Mouse (Mus musculus): ENCODE data around the gene Tmem268.

Gene Tmem268

DNA sequence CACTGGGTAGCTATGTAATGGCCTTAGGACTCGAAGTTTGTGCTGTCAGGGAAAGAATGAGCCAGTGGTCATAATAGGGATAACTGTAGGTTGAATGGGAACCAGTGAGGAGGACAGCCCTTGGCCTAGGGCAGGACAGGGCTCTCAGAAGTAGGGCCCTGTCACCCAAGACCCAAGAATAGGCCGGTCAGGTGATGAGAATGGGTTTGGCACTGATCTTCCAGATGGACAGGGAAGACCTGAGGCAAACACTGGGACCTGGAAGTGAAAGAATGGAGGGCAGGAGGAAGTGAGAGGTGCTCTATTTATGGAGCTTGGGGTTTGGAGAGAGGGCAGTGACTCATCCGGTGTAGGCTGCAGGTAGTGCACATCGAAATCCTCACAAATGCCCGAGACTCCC, 1.9 kb upstream of the Tmem268 start:
- no peak for DNase-seq

DNA sequence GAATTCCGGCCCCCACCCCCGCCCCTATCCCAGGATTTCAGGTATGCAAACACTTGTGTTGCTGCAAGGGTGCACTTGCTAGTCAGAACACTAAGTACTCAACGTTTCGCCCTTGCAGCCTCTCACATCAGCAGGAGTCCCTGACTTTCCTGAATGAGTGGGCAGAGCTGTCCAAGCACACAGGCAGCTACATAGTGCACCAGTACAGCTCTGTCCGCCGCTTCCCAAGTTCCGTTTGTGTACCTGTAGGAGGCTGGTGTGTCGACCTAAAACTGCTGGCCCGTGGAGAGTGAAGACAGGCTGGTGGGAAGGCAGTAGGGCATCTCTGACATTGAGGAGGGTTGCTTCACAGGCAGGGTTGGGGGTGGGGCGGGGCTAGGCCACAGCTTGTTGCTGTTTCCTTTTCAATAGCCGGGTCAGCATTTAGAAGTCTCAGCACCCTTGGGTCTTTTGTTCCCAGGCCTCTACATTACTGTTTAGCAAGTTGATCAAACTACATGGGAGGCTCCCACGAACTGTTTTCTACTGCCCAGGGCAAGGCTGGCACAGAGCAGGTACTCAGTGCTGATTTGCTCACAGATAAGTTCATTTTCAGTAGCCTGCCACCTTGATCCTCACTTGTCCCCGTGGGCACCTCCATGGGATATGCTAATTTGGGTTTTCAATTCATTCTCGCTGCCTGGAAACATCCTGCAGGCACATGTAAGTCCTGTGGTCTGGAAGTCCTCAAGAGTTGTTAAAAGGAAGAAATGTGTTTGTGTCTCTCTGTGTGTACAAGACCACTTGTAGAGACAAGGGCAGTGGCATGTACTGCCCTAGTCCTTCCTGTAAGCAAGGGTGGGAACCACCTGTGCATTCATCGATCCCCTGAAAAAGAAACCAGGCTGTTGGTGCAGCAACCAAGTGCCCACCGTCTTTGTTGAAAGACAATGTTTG, 1.2 kb upstream of the Tmem268 start:
- no peak for DNase-seq

DNA sequence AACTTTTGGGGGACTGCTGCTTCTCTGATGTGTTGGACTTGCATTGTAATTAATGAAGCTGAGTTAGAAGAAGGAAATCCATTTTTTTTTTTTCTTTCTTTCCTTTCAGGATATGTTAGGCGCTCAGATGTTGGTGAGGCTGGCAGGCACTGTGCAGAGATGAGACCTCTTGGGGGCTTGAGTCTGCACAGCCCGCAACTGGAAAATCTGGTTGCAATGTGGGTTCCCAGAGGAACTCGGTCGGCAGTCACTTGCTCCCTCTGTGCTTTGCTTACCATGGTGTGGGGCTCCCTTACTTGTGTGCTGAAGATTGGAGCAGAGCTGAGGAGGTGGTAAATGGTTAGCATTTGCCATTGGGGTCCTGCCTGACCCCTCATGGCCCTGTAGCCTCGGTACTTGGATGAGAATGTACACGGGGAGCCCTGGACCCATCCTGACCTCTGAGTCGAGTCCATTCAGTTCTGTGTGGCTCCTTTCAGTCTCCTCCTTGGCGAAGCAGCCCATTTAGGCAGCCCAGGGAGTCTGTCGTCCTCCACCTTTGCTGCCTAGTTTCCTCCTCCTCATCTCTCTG, 631 bp downstream of the Tmem268 start:
- DNase-seq = no peak

DNA sequence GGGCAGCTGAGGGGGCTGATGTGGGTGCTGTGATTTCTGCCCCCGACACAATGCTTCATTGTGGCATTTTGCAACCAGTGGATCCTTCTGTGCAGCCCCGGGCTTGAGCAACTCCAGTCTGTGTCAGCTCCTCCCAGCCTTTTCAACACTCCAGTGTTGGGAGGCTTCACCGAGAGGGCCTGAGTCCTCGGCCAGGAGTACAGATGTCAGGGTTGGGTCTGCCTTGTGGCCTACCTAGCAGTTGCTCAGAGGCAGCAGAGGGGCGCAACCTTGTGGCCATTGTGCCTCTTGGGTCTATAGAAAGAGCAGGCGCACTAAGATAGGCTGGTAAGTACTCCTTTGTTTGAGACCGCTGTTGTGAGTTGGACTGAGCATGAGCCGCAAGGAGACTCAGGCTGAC, 1.5 kb downstream of the Tmem268 start:
- no peak for DNase-seq

DNA sequence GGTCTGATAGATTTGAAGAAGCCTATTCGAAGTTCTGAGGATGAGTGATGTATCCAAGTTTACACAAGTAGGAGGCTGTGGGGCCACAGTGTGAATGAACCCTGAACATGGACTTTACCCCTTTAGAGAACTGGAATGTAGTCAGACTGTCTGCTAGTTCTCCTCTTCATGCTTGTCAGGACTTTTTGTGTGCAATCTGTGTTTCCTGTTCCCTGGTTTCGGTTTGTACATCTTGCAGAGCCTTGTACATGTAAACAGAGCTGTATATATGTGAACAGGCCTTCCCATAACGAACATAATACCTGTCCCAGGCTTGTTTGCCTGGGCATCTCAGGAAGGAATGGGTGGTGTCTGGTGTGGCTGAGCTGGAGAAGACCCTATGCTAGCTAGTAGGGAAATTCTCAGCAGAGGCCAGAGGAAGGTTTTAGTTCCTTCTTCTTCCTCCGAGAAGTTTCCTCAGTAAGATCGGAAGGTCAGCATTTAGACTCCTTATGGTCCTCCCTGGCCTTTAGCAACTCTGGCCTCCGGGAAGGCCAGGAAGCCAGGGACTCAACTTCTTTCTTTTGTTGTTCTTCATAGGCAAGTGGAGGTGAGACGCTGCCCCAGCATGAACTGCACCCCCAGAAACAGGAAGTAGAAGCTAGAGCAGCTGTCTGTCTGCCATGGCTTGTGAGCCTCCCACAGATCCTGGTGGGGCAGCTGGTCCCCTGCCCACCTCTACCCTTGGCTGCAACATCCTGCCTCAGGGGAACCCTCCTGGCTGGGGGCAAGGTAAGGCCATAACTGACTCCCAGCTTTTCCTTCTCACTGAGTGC, 3.5 kb downstream of the Tmem268 start:
- no peak for DNase-seq

DNA sequence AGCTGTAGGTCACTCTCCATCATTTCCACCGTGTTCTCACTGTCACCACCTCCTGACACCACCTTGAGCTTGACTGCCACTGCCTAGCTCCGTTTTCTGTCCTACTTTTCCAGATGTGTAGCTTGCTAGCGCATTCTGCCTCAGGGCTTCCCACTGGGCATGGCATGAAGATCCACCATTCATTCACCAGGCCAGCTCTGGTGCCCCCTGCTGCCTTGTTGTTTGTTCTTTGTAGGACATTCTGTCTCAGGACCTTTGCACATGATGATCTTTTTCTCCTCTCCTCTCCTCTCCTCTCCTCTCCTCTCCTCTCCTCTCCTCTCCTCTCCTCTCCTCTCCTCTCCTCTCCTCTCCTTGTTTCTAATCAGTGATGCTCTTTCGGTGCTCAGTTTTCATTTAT, 4.2 kb downstream of the Tmem268 start:
- DNase-seq = no peak

DNA sequence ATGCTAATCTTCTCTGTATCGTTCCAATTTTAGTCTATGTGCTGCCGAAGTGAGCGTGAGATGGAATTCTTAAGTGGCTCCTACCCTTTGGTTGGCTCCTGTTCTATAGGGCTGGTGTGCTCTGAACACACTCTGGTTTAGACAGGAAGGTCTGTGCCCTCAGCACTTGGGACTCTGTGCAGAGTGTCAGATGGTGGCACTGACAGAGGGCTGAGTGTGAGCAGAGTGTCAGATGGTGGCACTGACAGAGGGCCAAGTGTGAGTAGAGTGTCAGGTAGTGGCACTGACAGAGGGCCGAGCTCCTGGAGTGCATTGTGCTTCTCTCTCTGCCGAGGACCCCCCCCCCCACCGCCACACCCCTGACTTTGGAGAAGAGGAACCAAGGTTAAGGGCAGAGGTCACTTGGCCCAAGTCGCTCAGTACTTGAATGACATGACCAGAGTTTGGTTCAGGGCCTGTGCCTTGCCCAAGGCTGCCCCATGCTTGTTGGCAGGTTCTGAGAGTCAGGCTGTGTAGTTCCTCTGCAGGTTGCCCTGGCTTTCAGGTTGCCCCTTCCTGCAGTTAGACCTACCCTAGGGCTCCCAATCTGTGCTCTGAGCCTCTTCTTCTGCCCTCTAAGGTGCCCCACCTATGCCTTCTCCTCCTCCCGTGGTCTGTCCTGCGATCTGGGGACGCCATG, 9.3 kb downstream of the Tmem268 start:
- DNase-seq = no peak

DNA sequence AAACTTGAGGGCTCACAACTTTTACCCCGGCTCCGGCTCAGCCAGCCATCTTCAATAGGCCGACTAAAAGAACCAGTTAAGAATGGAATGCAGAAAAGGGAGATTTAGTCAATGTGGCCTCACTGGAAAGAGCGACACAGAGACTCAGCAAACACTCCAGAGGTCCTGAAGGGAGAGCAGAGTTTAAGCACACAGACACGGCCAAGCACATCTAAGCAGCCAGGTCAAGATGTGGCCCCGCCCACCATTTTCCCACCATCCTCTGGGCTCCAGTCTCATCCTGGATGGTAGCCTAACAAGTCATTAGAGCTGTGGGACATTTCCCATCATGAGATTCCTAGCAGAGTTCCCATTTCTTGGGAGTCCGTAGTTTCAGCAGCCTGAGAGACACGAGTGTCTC, 10.7 kb downstream of the Tmem268 start:
- DNase-seq = no peak

DNA sequence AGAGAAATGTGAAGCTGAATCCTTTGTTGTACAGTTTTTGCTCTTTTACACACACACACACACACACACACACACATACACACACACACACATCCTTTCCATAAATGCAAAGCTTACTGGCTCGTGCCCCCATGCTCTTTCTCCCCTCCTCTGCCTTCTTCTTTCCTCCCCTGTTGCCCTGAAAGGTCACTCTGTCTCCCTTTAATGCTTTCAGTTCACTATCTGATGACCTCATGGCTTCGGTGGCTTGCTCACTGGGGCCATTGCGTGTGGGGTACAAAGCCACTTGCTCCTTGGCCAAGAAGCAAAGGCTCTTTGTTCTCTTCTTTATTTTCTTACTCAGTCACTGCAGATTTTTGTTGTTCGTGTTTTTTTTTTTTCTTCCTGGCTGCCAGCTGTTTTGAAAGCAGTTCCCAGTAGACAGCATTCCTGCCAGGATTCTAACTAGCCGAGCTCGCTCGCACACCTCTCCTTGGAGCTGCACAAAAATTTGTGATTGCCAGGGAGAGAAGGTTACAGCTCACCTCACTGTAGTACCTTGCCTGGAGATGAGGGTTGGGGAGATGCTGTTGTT, 11.7 kb downstream of the Tmem268 start:
- no peak for DNase-seq

DNA sequence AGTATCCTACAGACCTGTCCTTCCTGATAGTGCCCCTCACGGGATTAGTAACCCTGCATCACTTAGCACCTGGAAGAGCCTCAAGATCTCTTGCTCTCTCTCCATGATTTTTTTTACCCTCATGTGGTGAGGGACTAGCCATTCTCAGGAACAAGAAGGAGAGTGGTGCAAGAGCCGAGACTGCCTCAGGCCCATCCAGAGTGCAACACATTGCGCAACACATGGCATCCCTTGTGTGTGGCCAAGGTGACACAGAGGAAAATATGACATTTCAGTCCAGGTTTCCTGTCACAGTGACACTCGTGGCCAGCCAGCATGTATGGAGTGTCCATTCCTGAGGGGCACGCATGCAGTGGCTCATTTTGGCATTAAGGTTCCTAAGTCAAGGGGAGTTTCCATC, 14.0 kb downstream of the Tmem268 start:
- DNase-seq = no peak

DNA sequence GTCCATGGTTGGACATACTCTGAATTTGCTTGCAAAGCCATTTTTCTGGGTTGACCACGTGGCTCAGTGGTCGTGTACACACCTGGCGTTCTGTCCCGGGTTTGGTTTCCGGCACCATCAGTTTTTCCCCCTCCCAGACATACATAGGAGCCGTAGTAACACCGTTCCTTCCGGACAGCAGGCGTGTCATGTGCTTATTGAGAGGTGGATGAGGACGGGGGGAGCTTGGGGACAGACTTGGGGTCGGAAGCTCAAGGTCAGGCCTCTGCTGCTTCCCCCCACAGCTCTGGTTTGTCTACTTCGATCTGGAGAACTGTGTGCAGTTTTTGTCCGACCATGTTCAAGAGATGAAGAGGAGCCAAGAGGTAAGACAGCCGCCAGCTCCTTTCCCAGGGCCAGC, 21.1 kb downstream of the Tmem268 start:
- no peak for DNase-seq

DNA sequence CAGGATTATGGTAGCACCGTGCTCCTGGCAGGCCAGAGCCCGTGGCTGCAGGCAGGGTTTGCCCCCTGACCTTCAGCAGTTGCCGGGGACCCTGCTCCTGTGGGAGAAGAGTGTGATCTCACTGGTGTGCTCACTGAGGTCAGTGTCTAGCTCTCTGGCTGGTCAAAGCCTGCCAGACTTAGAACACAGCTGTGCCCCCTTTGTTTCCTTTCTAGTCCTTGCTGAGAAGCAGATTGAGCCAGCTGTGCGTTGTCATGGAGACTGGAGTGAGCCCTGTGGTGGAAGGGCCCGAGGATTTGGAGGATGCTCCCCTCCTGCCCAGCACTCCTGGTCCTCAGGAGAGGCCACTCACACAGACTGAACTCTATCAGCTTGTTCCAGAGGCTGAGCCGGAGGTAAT, 21.5 kb downstream of the Tmem268 start:
- DNase-seq = no peak

DNA sequence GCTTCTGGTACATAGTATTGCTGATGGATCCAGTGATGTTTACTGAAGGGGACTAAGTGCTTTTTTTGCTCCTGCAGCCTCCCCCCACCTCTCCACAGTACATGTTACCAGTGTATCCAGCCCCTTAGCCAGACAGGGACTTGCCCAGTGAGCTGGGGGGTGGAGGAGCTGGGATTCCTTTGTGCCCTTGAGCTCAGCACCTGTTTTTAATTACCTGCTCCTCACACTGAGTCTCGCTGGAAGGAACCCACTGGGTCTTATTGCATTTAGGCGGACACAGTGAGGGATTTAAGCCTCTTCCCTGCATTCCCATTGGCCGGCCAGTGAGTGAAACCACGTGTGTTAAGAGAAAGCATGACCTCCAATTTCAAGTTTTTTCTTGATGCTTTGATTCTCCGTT, 24.0 kb downstream of the Tmem268 start:
- no peak for DNase-seq

DNA sequence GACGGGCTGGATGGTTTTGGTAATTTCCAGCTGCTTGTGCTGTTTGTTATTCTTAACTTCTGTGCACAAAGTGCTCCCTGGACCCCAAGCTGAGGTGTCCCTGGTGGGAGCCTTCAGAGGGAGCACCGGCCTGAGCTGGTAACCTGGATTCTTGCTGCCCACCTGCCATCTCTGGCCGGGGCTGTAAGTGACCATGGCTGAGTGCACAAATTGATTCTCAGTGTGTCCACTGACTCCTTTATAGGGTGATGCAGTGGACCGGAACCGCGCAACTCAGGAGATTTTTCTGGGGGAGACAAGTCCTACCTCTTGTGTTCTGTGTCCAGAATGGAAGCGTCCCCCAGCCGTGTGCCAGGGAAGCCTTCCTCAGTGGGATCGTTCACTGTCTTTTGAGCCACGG, 26.6 kb downstream of the Tmem268 start:
- no peak for DNase-seq

DNA sequence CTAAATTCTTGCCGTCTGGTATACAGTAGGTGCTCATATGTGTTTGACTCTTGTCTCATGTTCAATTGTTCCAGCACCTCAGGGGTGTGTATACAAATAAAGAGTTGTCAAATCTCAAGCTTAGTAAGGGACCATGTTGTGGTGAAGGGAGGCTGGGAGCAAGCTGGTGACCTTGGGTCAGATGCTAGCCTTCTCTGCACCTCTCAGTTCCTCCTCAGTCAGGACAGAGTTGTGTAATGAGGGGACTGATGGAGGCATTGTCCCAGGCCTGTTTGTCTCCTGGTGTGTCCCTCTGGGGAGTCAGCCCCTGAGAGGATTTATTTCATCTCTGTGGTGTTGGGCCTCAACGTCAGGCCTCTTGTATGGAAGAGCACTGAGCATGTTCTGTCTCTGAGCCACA, 27.7 kb downstream of the Tmem268 start:
- DNase-seq = no peak

DNA sequence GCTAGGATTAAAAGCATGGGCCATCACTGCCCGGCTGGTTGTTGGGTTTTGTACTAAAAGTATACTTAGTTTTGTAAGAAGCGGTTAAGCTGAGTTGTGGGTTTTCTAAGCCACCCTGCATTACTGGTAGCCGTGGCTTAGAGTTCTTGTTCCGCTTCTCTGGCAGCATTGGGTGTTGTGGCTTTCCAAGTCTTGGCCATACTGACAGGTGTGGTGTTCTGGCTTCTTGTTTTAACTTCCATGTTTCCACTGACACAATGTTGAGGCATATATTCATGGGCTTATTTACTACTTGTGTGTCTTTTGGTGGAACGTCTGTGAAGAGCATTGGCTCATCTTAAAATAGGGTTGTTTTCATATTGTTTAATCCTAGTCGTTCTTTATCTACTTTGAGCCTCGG, 31.4 kb downstream of the Tmem268 start:
- DNase-seq = no peak

DNA sequence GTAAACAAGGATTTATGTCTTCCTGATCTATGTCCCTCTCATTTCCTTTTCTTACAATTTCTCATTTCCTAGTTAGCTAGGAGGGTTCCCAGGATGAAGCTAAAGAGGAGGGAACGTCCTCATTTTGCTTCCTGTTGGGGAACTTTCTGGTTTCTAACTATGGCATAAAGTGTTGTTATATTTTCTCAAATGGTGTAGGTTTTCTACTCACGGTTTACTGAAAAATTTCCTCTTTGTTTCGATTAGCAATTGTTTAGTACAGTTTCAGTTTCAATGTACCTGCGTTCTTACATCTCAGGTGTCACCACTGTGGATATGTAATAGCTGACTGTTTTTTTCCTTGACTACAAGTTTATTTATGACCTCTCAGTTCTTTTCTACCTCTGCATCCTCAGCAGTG, 32.0 kb downstream of the Tmem268 start:
- no peak for DNase-seq

DNA sequence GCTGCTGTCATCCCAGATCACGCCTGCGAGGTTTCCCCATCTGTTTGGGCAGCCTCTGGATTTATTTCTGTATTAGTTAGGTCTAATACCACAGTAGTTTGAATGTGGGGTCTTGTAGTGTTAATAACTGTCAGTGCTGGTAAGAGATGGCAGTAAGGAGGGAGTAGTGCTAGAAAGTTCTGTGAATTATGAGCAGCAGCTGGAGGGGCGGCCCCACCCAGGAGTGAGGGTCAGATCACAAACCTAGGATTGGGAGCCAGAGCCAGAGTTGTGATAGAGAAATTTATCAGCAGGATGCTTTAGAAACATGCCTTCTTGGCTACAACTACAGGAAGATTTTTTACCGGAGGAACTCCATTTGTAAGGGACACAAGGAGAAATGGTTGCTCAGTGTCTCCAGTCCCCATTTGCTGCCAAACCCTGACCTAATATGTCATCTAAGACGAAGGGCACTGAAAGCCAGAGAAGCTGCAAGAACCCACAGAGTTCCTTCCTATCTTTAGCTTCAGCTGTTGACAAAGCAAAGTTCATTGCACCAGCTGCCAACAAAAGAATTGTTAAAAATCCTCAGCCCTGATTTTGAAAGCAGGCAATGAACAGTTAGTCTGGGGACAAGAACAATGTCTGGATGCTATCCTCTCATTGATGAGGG, 36.0 kb downstream of the Tmem268 start:
- DNase-seq = no peak

DNA sequence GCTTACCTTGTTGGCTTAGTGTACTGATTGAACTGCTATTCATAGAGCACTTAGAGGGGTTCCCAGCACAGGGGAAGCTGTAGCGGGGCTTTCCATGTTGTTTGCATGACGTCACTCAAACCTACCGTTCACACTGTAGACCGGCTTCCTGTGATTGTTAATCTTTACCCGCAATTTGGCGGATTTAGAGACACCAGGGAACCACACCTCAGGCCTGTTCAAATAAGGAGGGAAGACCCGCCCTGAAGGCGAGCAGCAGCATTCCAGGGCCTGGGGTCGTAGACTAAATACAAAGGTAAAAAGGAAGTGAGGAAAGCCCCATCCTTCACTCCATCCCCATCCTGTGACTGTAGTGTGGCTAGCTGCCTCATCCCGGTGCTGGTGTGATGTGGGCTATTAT, 36.7 kb downstream of the Tmem268 start:
- no peak for DNase-seq

DNA sequence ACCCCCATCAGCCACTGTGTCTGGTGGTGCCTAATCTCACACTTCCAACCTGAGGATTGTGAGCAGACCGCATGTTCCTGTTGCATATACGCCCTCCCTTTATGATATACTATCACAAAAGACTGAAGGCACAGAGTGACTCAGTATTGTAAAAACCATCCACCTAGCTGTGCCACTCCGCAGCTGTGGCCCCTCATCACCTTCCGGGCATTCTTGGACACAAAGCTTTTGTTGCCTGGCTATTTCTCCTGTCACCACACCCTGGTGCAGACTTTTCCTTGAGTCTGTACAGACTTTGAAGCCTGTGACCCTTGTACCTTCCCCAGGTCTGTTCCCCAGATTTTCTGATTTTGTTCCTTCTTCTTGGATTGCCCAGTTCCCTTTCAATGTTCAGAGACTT, 37.4 kb downstream of the Tmem268 start:
- no peak for DNase-seq

DNA sequence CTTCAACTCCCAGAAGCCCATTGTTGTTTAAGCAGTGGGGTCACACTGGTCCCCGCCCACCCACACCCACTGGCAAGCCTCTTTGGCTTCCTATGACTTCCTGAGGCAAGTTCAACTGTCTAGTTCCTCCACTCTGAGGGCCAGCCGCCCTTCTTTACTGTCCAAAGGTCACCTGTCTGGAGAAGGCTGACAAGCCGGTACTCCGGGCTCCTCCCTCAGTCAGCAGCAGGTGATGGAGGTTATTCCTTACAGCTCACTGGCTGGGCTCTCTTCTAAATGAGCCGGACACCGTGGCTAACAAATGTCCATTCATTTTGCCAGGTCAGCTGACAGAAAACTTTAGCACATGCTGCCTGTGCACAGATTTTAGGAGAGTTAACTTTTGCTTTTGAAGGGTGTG, 42.2 kb downstream of the Tmem268 start:
- no peak for DNase-seq

DNA sequence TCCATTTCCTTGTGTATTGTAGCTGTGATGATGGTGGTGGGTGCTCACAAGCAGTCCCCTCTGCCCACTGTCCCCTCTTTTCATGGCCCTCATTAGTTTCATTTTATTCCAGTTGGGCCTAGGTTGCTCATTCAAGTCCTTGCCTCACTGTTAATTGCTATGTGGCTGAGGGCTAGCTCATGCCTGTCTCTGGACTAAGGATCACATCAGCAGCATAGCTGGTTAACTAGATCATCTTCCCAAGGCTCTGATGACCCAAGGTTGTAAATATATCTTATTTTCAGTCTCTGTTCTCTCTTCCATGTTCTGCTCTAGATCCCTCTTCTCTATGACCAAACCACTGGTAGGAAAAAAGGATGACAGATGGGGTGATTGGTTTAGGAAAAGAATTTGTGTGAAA, 42.7 kb downstream of the Tmem268 start:
- DNase-seq = no peak

All from right cerebral cortex, adult 18-20 months (tissue).